Mouse (Mus musculus): ENCODE data around the gene Prkag2.
"Not testable (repeated sequence)": the region's sequence is repeated elsewhere in the genome, so short reads cannot be mapped to it uniquely, and the experiment has no call there.

Prkag2 gene

DNA sequence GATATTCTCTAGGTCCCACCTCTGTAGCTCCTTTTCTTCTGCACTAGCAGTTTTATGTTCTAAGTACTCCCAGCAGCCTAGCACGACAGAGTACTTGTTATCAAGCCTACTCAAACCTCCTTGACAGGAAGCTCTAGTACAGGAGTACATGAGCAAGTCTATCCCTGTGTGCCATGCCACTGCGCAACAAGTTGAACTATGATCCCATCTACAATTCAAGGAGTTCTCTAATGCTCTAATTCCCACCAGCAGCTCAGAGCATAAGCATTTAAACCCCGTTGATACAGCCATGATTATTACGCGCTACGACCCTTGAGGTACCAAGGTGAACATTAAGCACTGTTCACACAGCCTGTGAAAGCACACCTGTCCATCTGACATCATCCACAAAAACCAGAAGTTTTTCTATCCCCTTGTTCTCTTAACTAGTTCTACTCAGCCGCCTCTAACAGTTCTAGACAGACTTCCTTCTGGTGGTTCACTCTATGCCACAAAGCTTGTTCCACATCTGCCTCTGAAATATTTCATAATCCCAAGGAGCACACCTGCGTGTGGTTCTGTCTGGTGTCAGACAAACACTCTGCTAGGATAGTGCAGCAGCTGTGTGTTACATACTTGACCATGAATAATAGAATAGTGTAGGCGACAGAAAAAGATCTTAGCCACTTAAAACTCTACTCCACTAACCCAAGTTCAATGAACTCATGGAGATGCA, 274.2 kb downstream of the Prkag2 start:
- no peak for DNase-seq (ENCODE audit: low read depth, low spot score)

DNA sequence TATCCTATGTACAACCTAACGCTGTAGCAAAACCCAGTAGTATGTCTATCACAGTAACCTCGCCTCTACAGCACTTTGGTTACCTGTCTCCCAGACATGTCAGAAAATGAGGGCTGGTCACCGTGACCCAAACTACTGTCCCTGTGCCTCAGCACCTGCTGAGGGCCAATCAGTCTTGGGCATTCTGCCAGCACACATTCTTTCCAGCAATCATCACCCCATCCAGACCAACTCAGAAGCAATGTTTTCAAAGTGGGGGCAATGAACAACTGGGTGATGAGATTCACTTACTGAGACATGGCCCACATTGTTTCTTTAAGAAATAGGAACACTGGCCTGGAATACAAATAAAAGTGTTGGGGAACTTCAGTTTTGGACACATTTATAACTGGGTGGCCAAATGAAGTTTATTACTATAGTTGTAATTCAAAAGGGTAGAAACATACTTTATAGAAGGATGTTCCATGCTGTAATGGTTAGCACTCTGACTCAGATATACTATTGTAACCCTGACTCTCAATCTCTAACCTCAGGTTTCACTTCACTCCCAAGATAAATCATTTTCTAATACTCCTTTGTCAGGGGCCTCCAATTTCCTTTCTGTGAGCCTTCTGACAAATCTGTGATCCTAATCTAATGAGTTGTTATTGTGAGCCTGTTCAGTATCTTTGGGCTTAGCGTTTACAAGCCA, 274.9 kb downstream of the Prkag2 start:
- no peak for DNase-seq (ENCODE audit: low read depth, low spot score)

DNA sequence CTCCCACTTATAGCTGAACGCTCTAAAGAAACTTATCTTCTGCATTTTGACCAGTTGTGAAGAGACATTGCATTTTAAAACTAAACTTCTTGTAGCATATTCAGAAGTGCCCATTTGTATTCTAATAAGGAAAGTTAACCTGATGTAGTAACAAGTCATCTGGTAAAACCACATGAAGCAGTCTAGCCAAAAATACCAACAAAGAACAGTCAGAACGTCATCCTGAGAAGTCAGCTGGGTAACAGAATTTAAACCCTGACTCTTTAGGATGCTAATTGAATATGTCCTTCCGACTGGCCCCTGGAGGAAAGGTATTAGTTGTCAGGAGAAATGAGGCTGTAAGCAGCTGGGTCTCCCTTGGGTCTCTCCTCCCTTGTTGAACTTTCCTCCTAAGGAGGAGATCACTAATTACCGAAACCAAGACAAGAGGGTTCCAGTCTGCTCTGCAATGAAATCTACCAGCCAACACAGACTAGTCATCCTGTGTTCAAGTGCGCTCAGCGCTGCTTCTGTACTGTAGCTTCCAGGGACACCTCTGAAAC, 276.5 kb downstream of the Prkag2 start:
- DNase-seq (ENCODE audit: low read depth, low spot score) = no peak

DNA sequence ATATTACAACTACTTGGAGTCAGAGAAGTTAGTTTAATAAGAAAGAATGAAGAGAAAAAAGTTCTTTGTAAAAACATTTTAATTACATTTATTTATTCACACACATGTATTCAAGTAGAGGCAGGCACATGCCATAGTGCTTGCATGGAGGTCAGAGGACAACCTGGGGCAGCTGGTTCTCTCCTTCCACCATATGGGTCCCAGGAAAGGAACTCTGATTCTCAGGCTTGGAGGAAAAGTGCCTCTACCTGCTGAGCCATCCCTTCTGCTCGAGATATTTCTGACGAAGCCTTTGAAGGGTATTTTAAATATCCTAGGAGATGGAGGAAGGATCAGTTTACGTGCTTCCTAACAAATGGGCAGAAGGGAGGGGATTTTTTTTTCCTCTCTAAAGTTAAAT, 277.7 kb downstream of the Prkag2 start:
- no peak for DNase-seq (ENCODE audit: low read depth, low spot score)

DNA sequence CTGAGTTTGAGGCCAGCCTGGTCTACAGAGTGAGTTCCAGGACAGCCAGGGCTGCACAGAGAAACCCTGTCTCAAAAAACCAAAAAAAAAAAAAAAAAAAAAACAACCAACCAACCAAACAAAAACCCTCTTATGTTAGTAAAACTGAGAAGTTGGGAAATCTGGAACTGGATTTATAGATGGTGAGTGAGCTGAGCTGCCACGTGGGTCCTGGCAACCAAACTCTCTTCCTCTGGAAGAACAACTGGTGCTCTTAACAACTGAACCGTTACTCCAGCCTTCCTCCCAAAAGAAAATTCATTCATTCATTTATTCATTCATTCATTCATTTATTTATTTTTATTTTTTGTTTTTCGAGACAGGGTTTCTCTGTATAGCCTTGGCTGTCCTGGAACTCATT, 278.2 kb downstream of the Prkag2 start:
- not testable (repeated sequence) for DNase-seq (ENCODE audit: low read depth, low spot score)

DNA sequence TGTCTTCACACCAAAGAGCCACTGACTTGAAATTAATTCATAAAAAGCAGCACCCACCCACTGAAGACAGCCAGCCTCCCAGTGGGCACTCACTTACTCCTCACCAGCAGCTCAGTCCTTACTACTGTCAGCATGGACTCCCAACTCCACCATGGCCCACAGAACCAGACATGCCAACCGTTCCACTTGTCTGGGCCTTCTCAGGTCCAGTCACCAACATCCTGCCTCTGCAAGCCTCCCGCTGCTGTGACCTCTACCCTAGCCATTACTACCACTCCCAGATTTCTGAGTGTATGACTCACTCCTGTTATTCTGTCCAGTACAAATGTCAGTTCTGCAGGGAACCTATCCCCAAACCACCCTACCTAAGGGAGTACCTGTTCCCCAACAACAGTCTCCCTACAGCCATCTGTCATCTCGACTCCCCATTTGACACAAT, 279.0 kb downstream of the Prkag2 start:
- no peak for DNase-seq (ENCODE audit: low read depth, low spot score)

DNA sequence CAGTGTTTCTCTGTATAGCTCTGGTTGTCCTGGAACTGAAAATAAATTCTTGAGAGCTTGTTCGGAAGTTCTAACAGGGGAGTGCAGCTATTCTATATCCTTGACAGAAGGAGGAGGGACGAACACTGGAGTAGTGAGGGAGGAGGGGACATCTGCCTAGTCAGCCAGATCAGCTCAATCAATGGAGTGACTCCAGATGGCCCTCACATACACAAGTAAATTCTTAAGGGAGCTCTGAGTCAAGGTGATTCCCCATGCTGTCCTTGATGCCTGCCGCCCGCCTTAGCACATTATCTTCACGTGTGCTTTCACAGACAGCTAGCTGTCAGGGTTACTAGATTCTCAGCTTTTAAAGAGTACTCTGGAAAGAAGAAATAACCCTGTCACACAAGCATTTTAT, 279.8 kb downstream of the Prkag2 start:
- no peak for DNase-seq (ENCODE audit: low read depth, low spot score)

DNA sequence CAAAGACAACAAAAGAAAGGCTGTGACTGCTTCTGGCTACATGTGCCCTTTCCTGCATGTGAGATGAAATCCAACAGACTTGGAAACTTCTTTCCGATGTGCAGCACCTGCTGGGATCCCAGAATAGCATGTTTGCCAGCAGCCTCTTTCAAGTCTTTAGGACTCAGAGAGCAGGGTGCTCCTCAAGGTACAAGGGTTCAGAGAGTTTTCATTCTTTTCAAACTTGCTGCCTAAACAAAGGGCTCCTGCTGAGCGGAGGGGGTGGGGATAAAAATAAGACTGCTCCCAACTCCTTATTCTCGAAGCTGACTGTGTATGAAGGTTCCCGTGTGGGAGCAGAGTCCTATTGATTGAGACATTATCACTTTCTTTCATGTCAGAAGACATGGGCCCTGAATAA, 283.3 kb downstream of the Prkag2 start:
- DNase-seq (ENCODE audit: low read depth, low spot score) = no peak

DNA sequence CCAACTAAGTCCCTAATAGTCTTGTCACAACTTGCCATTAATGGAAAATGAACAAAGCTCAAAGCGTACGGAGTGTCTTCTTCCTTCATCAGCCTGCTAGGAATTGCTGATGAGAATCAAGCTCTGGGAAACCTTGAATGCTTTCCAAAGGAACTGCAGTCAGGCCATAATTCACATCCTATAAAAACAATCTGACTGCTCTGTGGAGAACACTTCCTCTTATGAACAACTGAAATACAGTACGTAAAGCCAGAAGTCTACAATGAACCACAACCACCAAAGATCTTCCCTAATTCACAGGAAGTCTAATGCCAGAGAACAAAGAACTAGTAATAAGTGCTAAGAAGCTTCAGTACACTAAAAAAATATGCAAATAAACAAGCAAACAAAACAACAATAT, 286.5 kb downstream of the Prkag2 start:
- no peak for DNase-seq (ENCODE audit: low read depth, low spot score)

DNA sequence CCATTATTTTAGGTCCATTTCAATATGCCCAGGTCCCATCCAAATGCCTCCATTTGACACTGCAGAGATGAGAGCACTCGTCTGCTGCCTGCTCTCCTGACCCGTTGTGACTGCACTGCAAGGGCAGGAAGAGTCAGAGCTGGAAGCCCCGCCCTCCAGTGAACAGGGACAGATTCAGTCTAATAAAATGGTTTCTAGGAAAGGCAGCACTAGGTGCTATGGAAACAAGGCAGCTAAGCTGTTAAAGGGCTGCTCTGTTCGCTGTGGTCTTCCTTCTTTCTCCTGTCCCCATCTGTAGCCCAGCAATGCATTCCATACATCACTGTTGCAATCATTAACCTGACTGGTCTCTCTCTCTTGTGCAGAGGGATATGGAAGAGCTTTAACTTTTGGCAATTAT, 287.4 kb downstream of the Prkag2 start:
- no peak for DNase-seq (ENCODE audit: low read depth, low spot score)
